Mouse (Mus musculus) megakaryocyte progenitor cell, adult 5-6 weeks (primary cell): ENCODE data around the gene Lmcd1. TPM values are rescaled to one million over a fixed set of nuclear protein-coding genes. Genes with fewer than 3 reads are reported as not detected.
A peak's percentile ranks its signal among the peaks of the same experiment; 100 is the strongest.

Experiments used
- ATAC-seq: replicated peaks from 2 replicates; pipeline ENCODE4 v1.8.0; 2016; ENCODE audit warnings: mild to moderate bottlenecking, moderate TSS enrichment, inconsistent platforms; ENCODE audit not compliant: poor library complexity
- total RNA-seq, 2 experiments: library from RNA; stranded (forward) in 1 of 2; stranded (reverse) in 1 of 2; fragments of 157-497, 149-512 nt in 1 of 2; fragments of 200-1000 nt in 1 of 2; gene quantifications; 2 replicates each; pipeline versions ENCODE4 v1.2.3 to v1.2.4; 2015 to 2017

The Lmcd1 gene
- total RNA-seq, 2 experiments from 2014 or later: 0.17 to 0.35 TPM

- ATAC-seq: no peak
Measured at GRCm38 (mm10) chr6:112339016-112339415, 65.5 kb downstream of the Lmcd1 start.

GRCm38 (mm10) chr6:112350452-112350851 is 76.9 kb downstream of the Lmcd1 start:
- ATAC-seq: no peak

GRCm38 (mm10) chr6:112359341-112359740 is 85.8 kb downstream of the Lmcd1 start:
- ATAC-seq: no peak

- no peak for ATAC-seq
Measured at GRCm38 (mm10) chr6:112360676-112361075, 87.1 kb downstream of the Lmcd1 start.

- ATAC-seq: peak; percentile 81
Measured at GRCm38 (mm10) chr6:112362349-112362958, 88.9 kb downstream of the Lmcd1 start.

- peak; percentile 60 for ATAC-seq
Measured at GRCm38 (mm10) chr6:112364581-112364980, 91.0 kb downstream of the Lmcd1 start.

GRCm38 (mm10) chr6:112365294-112365693 is 91.7 kb downstream of the Lmcd1 start:
- ATAC-seq: no peak

GRCm38 (mm10) chr6:112373886-112374585 is 100.5 kb downstream of the Lmcd1 start:
- ATAC-seq: peak; percentile 90

- no peak for ATAC-seq
Measured at GRCm38 (mm10) chr6:112375661-112376392, 102.3 kb downstream of the Lmcd1 start.

GRCm38 (mm10) chr6:112379054-112379453 is 105.5 kb downstream of the Lmcd1 start:
- ATAC-seq: no peak

Other genes starting within 250 kb of the Lmcd1 start
- not detected in 2 replicates for gene Ssu2, start 114.3 kb downstream of the Lmcd1 start, total RNA-seq (2015)
- gene Ssu2, start 114.3 kb downstream of the Lmcd1 start, total RNA-seq (2017): not detected in 2 replicates
- gene Cav3, start 185.7 kb downstream of the Lmcd1 start, total RNA-seq (2015): not detected in 2 replicates
- gene Cav3, start 185.7 kb downstream of the Lmcd1 start, total RNA-seq (2017): not detected in 2 replicates
- gene Oxtr, start 216.2 kb downstream of the Lmcd1 start, total RNA-seq (2015): 0.05 TPM in 1 of 2 replicates, not detected in the other
- 0.04 TPM in 1 of 2 replicates, not detected in the other for gene Oxtr, start 216.2 kb downstream of the Lmcd1 start, total RNA-seq (2017)